24 mouse cellular contexts compared by ENCODE assay signal in the genomic region with DNA sequence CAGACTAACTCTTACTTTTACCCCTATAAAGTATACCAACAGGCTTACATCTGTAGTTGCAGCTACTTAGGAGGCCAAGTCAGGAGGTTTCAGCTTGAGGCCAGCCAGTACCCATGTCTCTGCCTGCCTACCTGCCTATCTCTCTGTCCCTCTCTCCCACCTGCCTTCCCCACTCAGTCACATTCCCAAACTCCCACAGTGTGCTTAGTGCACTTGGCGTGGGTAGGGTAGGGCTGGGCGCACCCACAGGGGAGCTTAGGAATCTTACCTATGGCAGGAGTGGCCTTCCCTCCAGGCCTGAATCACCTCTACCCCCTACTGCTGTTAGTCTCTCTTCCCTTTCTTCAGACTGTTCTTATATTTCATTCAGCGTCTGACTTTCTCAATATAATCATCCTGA. TPM values are rescaled to one million over a fixed set of nuclear protein-coding genes. Genes with fewer than 3 reads are reported as not detected.
DNase-seq lines count a peak whose midpoint lies in the region; ATAC-seq and TF ChIP-seq lines count a peak whose summit lies in the region.
"Had no signal": no experiment of that assay in that cellular context is flagged by ENCODE, and none has a peak within 500 bp of the region (broad histone marks: within the 10 kb centered on the region; RNA-seq: fewer than 3 reads in every experiment).

No protein-coding gene starts in this region.

- H3K36me3 ChIP-seq in heart, embryonic 10.5 days: no peaks in the 10 kb centered on the region
- no peaks in the 10 kb centered on the region for H3K36me3 ChIP-seq in lung, embryonic 16.5 days (ENCODE audit: control insufficient read depth, insufficient read depth, low read length)
- no peaks in the 10 kb centered on the region for H3K36me3 ChIP-seq in stomach, postnatal 0 days (ENCODE audit: control insufficient read depth, insufficient read depth, low read length)
- H3K36me3 ChIP-seq: embryonic facial prominence, embryonic 12.5 days; heart, embryonic 12.5 days; hindbrain, embryonic 13.5 days had no signal

- TF ChIP-seq POLR2A in lung, adult 2 months (IDR thresholded peaks at IDR 0.05; ENCODE audit: borderline replicate concordance, extremely low read depth, low read depth, low read length): no peak

- H3K4me3 ChIP-seq in heart, embryonic 10.5 days: no peak overlapping the region
- H3K4me3 ChIP-seq in lung, embryonic 16.5 days (ENCODE audit: low read length): no peak overlapping the region
- no peak overlapping the region for H3K4me3 ChIP-seq in lung, adult 2 months (replicated peaks; ENCODE audit: extremely low read depth, low read depth, low read length)
- H3K4me3 ChIP-seq in stomach, postnatal 0 days (ENCODE audit: low read depth, low read length): no peak overlapping the region
- H3K4me3 ChIP-seq: embryonic facial prominence, embryonic 12.5 days; heart, adult 2 months; heart, embryonic 12.5 days; hindbrain, embryonic 13.5 days had no signal

- peak; percentile 62 for ATAC-seq in lung, embryonic 16.5 days (ENCODE audit: low read depth)
- ATAC-seq in stomach, postnatal 0 days (ENCODE audit: low FRiP score, low TSS enrichment): peak; percentile 49; the same call in 1 of the 2 replicates
- ATAC-seq: forebrain, embryonic 16.5 days; hindbrain, postnatal 0 days had no signal

- no peak overlapping the region for H3K27ac ChIP-seq in heart, embryonic 10.5 days
- H3K27ac ChIP-seq in lung, embryonic 16.5 days (ENCODE audit: low read length): 0 out of 2 replicates have a peak overlapping the region, but pooled peaks have one; percentile 20
- H3K27ac ChIP-seq in stomach, postnatal 0 days (replicated peaks): no peak overlapping the region
- H3K27ac ChIP-seq: embryonic facial prominence, embryonic 12.5 days; heart, adult 2 months; hindbrain, embryonic 13.5 days; hindbrain, postnatal 0 days had no signal

- WGBS in heart, embryonic 10.5 days: 67% methylated on average over 3 of the region's 3 CpGs
- 66% methylated on average over 3 of the region's 3 CpGs for WGBS in lung, embryonic 16.5 days
- 76% methylated on average over 3 of the region's 3 CpGs for WGBS in lung, adult 2 months
- 60% methylated on average over 3 of the region's 3 CpGs for WGBS in stomach, postnatal 0 days

- no peaks in the 10 kb centered on the region for H3K27me3 ChIP-seq in heart, embryonic 10.5 days (ENCODE audit: insufficient read depth, poor library complexity, severe bottlenecking)
- no peaks in the 10 kb centered on the region for H3K27me3 ChIP-seq in lung, embryonic 16.5 days (ENCODE audit: control insufficient read depth, insufficient read depth, low read depth, low read length)
- H3K27me3 ChIP-seq in stomach, postnatal 0 days (ENCODE audit: control insufficient read depth, insufficient read depth, low read length): no peaks in the 10 kb centered on the region
- H3K27me3 ChIP-seq: embryonic facial prominence, embryonic 12.5 days; heart, embryonic 12.5 days; hindbrain, embryonic 13.5 days had no signal

- H3K4me1 ChIP-seq in heart, embryonic 10.5 days: peaks cover 42% of the 10 kb centered on the region
- H3K4me1 ChIP-seq in lung, embryonic 16.5 days (replicated peaks; ENCODE audit: control insufficient read depth, insufficient read depth, low read length): peaks cover 7% of the 10 kb centered on the region
- H3K4me1 ChIP-seq in lung, adult 2 months (ENCODE audit: control insufficient read depth, insufficient read depth, low read length): peaks cover 8% of the 10 kb centered on the region
- H3K4me1 ChIP-seq in stomach, postnatal 0 days (replicated peaks; ENCODE audit: control insufficient read depth, insufficient read depth): 0 out of 2 replicates have a peak, but pooled peaks cover 2% of the 10 kb centered on the region
- H3K4me1 ChIP-seq: hindbrain, embryonic 13.5 days had no signal

- TF ChIP-seq EP300 in stomach, postnatal 0 days (optimal IDR thresholded peaks at IDR 0.05): no peak

- H3K9me3 ChIP-seq in heart, embryonic 10.5 days: no peaks in the 10 kb centered on the region
- H3K9me3 ChIP-seq in lung, embryonic 16.5 days (ENCODE audit: control insufficient read depth, low read length): no peaks in the 10 kb centered on the region
- H3K9me3 ChIP-seq in stomach, postnatal 0 days (ENCODE audit: control insufficient read depth, low read length): no peaks in the 10 kb centered on the region
- H3K9me3 ChIP-seq: embryonic facial prominence, embryonic 12.5 days; heart, embryonic 12.5 days; hindbrain, embryonic 13.5 days had no signal

- no peak overlapping the region for H3K9ac ChIP-seq in lung, embryonic 16.5 days (ENCODE audit: low read length)
- no peak overlapping the region for H3K9ac ChIP-seq in stomach, postnatal 0 days (ENCODE audit: low read length)
- H3K9ac ChIP-seq: embryonic facial prominence, embryonic 12.5 days; heart, embryonic 12.5 days; hindbrain, embryonic 13.5 days had no signal

- intact Hi-C loops in heart, postnatal 25 days (cut with DNase I): no loop called here

- no peak overlapping the region for H3K4me2 ChIP-seq in lung, embryonic 16.5 days (ENCODE audit: low read depth, low read length)
- no peak overlapping the region for H3K4me2 ChIP-seq in stomach, postnatal 0 days (replicated peaks; ENCODE audit: low read depth)
- H3K4me2 ChIP-seq: embryonic facial prominence, embryonic 12.5 days; heart, embryonic 12.5 days; hindbrain, embryonic 13.5 days had no signal

- DNase-seq in heart, embryonic 10.5 days (ENCODE audit: low spot score): peak; percentile 58
- DNase-seq in heart, postnatal 25 days (ENCODE audit: low spot score): no peak
- no peak for DNase-seq in lung, adult 2 months
- peak; percentile 38 for DNase-seq in lung, postnatal 10 days
- peak; percentile 33 for DNase-seq in stomach, postnatal 0 days (ENCODE audit: low spot score)
- DNase-seq in urinary bladder, postnatal 25 days (ENCODE audit: low spot score): no peak
- no peak for DNase-seq in layer of hippocampus, postnatal 14 days (ENCODE audit: low spot score in 2 of 2)
- DNase-seq: adrenal gland, adult 8-10 months; adrenal gland, postnatal 36 days; cerebellum, adult 2 months; cerebellum, postnatal 10 days; gastrocnemius, postnatal 10 days; heart, adult 2 months; heart, postnatal 4 days had no signal

- no peak for TF ChIP-seq CTCF in lung, adult 2 months (IDR thresholded peaks at IDR 0.05; ENCODE audit: insufficient read depth, low read length)
- no peak for TF ChIP-seq CTCF in stomach, postnatal 0 days (IDR thresholded peaks at IDR 0.05; ENCODE audit: low read depth)

RNA-seq across cellular contexts. Expression of gene 1700034J05Rik, which starts 16.6 kb away (rescaled TPM):
- 0.22 and 0.33 TPM in 2 replicates for polyA plus RNA-seq in heart, embryonic 10.5 days (2016; fragmentation: Nextera tagmentation; extraction: Ambion mirVana)
- total RNA-seq in heart, postnatal 25 days (2021): not detected
- polyA plus RNA-seq in lung, embryonic 16.5 days (2015; fragmentation: Nextera tagmentation; extraction: Ambion mirVana): 0.14 and 0.20 TPM in 2 replicates
- not detected in 2 replicates for polyA plus RNA-seq in lung, adult 2 months (2012; rRNA removed)
- polyA plus RNA-seq in stomach, postnatal 0 days (2015; fragmentation: Nextera tagmentation; extraction: Ambion mirVana): 0.11 TPM in 1 of 2 replicates, not detected in the other
- total RNA-seq in layer of hippocampus, postnatal 14 days (2021): not detected
- total RNA-seq: adrenal gland, adult 8-10 months; adrenal gland, postnatal 36 days; common myeloid progenitor, adult 5-6 weeks; gastrocnemius, postnatal 10 days; gastrocnemius, postnatal 4 days; heart, adult 2 months; heart, postnatal 4 days; hindbrain, postnatal 0 days; MEL had no signal
- polyA plus RNA-seq: cerebellum, adult 2 months; forebrain, embryonic 16.5 days; frontal cortex, adult 2 months; heart, adult 2 months; hindbrain, embryonic 13.5 days; hindbrain, postnatal 0 days had no signal

Comparison
In these comparisons a context has a peak if more than half of its experiments do, and no peak if none do; other contexts are left out.
1. DNase-seq: peak in heart, embryonic 10.5 days (single experiment), lung, postnatal 10 days (single experiment) and stomach, postnatal 0 days (single experiment); none in heart, postnatal 25 days (single experiment), lung, adult 2 months (single experiment), urinary bladder, postnatal 25 days (single experiment) and layer of hippocampus, postnatal 14 days (0 of 2).